Mouse (Mus musculus) MEL (cell line): ENCODE data around the gene Cmss1. TPM values are rescaled to one million over a fixed set of nuclear protein-coding genes. Genes with fewer than 3 reads are reported as not detected.

Experiments used
- DNase-seq: peaks from one replicate; pipeline ENCODE4 v3.0.0; 2011; ENCODE audit warnings: low read depth, low spot score
- H3K27ac ChIP-seq: 2 replicates; pipeline ENCODE4 v1.5.1; 2012; ENCODE audit warnings: low read depth, mild to moderate bottlenecking, control low read depth, low read length, moderate library complexity; ENCODE audit not compliant: control insufficient read depth
- H3K27me3 ChIP-seq, 2 experiments: fragments of 150-350 bp in 1 of 2; sonication (generic) in 1 of 2; 2 replicates each; pipeline ENCODE4 v1.6.1; 2012; ENCODE audit warnings: low read length in 2 of 2, mild to moderate bottlenecking in 2 of 2, improper control_type of control experiment in 1 of 2, moderate library complexity in 1 of 2; ENCODE audit not compliant: insufficient read depth in 2 of 2, control insufficient read depth in 1 of 2
- H3K36me3 ChIP-seq, 2 experiments: 2 replicates each; pipeline ENCODE4 v1.6.1; 2012 to 2014; ENCODE audit warnings: low read length in 2 of 2, improper control_type of control experiment in 1 of 2, inconsistent platforms in 1 of 2, mild to moderate bottlenecking in 1 of 2; ENCODE audit not compliant: insufficient read depth in 2 of 2, control insufficient read depth in 1 of 2
- H3K4me1 ChIP-seq, 2 experiments: fragments of 150-350 bp in 1 of 2; sonication (generic) in 1 of 2; 2 replicates each; pipeline ENCODE4 v1.6.1; 2012; ENCODE audit warnings: low read length in 2 of 2, improper control_type of control experiment in 1 of 2, mild to moderate bottlenecking in 1 of 2; ENCODE audit not compliant: insufficient read depth in 2 of 2, control insufficient read depth in 1 of 2
- H3K4me3 ChIP-seq, 2 experiments: fragments of 150-350 bp in 1 of 2; sonication (generic) in 1 of 2; 2 replicates each; pipeline ENCODE4 v1.5.1; 2012; ENCODE audit warnings: low read depth in 2 of 2, low read length in 2 of 2, mild to moderate bottlenecking in 2 of 2, moderate library complexity in 2 of 2, control low read depth in 1 of 2, improper control_type of control experiment in 1 of 2; ENCODE audit not compliant: control insufficient read depth in 1 of 2, insufficient read depth in 1 of 2
- H3K79me2 ChIP-seq: 2 replicates; pipeline ENCODE4 v1.6.1; 2012; ENCODE audit warnings: mild to moderate bottlenecking, low read length, moderate library complexity; ENCODE audit not compliant: control insufficient read depth, poor library complexity, insufficient read depth
- H3K9ac ChIP-seq: 2 replicates; pipeline ENCODE4 v1.6.1; 2012; ENCODE audit warnings: low read depth, mild to moderate bottlenecking, control low read depth, low read length, moderate library complexity; ENCODE audit not compliant: control insufficient read depth, poor library complexity, severe bottlenecking
- H3K9me3 ChIP-seq: fragments of 150-350 bp; sonication (generic); replicated peaks from 2 replicates; pipeline ENCODE4 v1.6.1; 2012; ENCODE audit warnings: mild to moderate bottlenecking, low read length, improper control_type of control experiment, moderate library complexity; ENCODE audit not compliant: insufficient read depth
- CHD1 ChIP-seq: IDR thresholded peaks from 2 replicates; pipeline ENCODE4 v1.6.1; 2012; ENCODE audit warnings: low read depth, mild to moderate bottlenecking, inconsistent platforms, low read length, improper control_type of control experiment
- CHD2 ChIP-seq: IDR thresholded peaks from 2 replicates; pipeline ENCODE4 v1.6.1; 2011; ENCODE audit warnings: low read length, improper control_type of control experiment
- CTCF ChIP-seq, 3 experiments: IDR thresholded peaks in 2 of 3; conservative IDR thresholded peaks in 1 of 3; 2 replicates each; pipeline ENCODE4 v1.5.1; 2011 to 2012; ENCODE audit warnings: low read length in 3 of 3, low read depth in 2 of 3, mild to moderate bottlenecking in 2 of 3, improper control_type of control experiment in 1 of 3, inconsistent platforms in 1 of 3, mixed read lengths in 1 of 3, moderate library complexity in 1 of 3; ENCODE audit not compliant: control insufficient read depth in 1 of 3, insufficient read depth in 1 of 3, poor library complexity in 1 of 3, severe bottlenecking in 1 of 3
- E2F4 ChIP-seq: IDR thresholded peaks from 2 replicates; pipeline ENCODE4 v1.6.1; 2011; ENCODE audit warnings: low read depth, low read length, improper control_type of control experiment, borderline replicate concordance
- ELF1 ChIP-seq: IDR thresholded peaks from 2 replicates; pipeline ENCODE4 v1.6.1; 2014; ENCODE audit warnings: low read depth, mild to moderate bottlenecking, inconsistent platforms, low read length, improper control_type of control experiment, moderate library complexity
- EP300 ChIP-seq, 2 experiments: IDR thresholded peaks; 2 replicates each; pipeline ENCODE4 v1.6.1; 2011; ENCODE audit warnings: improper control_type of control experiment in 2 of 2, low read length in 2 of 2, low read depth in 1 of 2, mild to moderate bottlenecking in 1 of 2
- ETS1 ChIP-seq: IDR thresholded peaks from 2 replicates; pipeline ENCODE4 v1.6.1; 2012; ENCODE audit warnings: low read depth, mild to moderate bottlenecking, inconsistent platforms, low read length, improper control_type of control experiment, moderate library complexity
- GABPA ChIP-seq: IDR thresholded peaks from 2 replicates; pipeline ENCODE4 v1.6.1; 2012; ENCODE audit warnings: low read depth, mild to moderate bottlenecking, inconsistent platforms, low read length, improper control_type of control experiment, moderate library complexity
- GATA1 ChIP-seq: IDR thresholded peaks from 2 replicates; pipeline ENCODE4 v1.6.1; 2011; ENCODE audit warnings: low read depth, low read length, improper control_type of control experiment
- HCFC1 ChIP-seq: IDR thresholded peaks from 2 replicates; pipeline ENCODE4 v1.6.1; 2012; ENCODE audit warnings: low read depth, mild to moderate bottlenecking, inconsistent platforms, low read length, improper control_type of control experiment, moderate library complexity
- KAT2A ChIP-seq: conservative IDR thresholded peaks from 2 replicates; pipeline ENCODE4 v1.6.1; 2012; ENCODE audit warnings: low read depth, low read length, improper control_type of control experiment, inconsistent platforms
- MAFK ChIP-seq: IDR thresholded peaks from 2 replicates; pipeline ENCODE4 v1.6.1; 2011; ENCODE audit warnings: low read depth, mild to moderate bottlenecking, low read length, improper control_type of control experiment, borderline replicate concordance
- MAX ChIP-seq: IDR thresholded peaks from 2 replicates; pipeline ENCODE4 v1.6.1; 2011; ENCODE audit warnings: low read length, improper control_type of control experiment
- MAZ ChIP-seq: IDR thresholded peaks from 2 replicates; pipeline ENCODE4 v1.6.1; 2012; ENCODE audit warnings: low read depth, mild to moderate bottlenecking, inconsistent platforms, low read length, improper control_type of control experiment
- MXI1 ChIP-seq: IDR thresholded peaks from 2 replicates; pipeline ENCODE4 v1.6.1; 2011; ENCODE audit warnings: mild to moderate bottlenecking, low read depth, low read length, improper control_type of control experiment
- MYB ChIP-seq: IDR thresholded peaks from 2 replicates; pipeline ENCODE4 v1.6.1; 2011; ENCODE audit warnings: mild to moderate bottlenecking, low read depth, low read length, improper control_type of control experiment
- MYC ChIP-seq: IDR thresholded peaks from 2 replicates; pipeline ENCODE4 v1.6.1; 2011; ENCODE audit warnings: low read depth, mild to moderate bottlenecking, low read length, improper control_type of control experiment, moderate library complexity
- NELFE ChIP-seq: IDR thresholded peaks from 2 replicates; pipeline ENCODE4 v1.6.1; 2011; ENCODE audit warnings: low read depth, low read length, improper control_type of control experiment
- NRF1 ChIP-seq: IDR thresholded peaks from 2 replicates; pipeline ENCODE4 v1.6.1; 2014; ENCODE audit warnings: low read depth, mild to moderate bottlenecking, inconsistent platforms, low read length, improper control_type of control experiment, moderate library complexity; ENCODE audit not compliant: poor library complexity, insufficient read depth, severe bottlenecking
- POLR2A ChIP-seq, 2 experiments: IDR thresholded peaks; 2 replicates each; pipeline ENCODE4 v1.6.1; 2011 to 2012; ENCODE audit warnings: low read length in 2 of 2, mild to moderate bottlenecking in 2 of 2, control low read depth in 1 of 2, improper control_type of control experiment in 1 of 2, low read depth in 1 of 2, moderate library complexity in 1 of 2; ENCODE audit not compliant: control insufficient read depth in 1 of 2, insufficient read depth in 1 of 2, poor library complexity in 1 of 2
- POLR2AphosphoS2 ChIP-seq: IDR thresholded peaks from 2 replicates; pipeline ENCODE4 v1.6.1; 2011; ENCODE audit warnings: low read length, improper control_type of control experiment
- POLR2AphosphoS5 ChIP-seq: IDR thresholded peaks from 2 replicates; pipeline ENCODE4 v1.6.1; 2012; ENCODE audit warnings: low read depth, borderline replicate concordance, mild to moderate bottlenecking, inconsistent platforms, low read length, moderate library complexity, mixed read lengths
- RAD21 ChIP-seq: IDR thresholded peaks from 2 replicates; pipeline ENCODE4 v1.6.1; 2011; ENCODE audit warnings: mild to moderate bottlenecking, low read depth, low read length, improper control_type of control experiment
- RCOR1 ChIP-seq: IDR thresholded peaks from 2 replicates; pipeline ENCODE4 v1.6.1; 2012; ENCODE audit warnings: low read depth, mild to moderate bottlenecking, inconsistent platforms, low read length, improper control_type of control experiment
- SIN3A ChIP-seq: IDR thresholded peaks from 2 replicates; pipeline ENCODE4 v1.6.1; 2012; ENCODE audit warnings: low read length, improper control_type of control experiment, inconsistent platforms
- SMC3 ChIP-seq: IDR thresholded peaks from 2 replicates; pipeline ENCODE4 v1.6.1; 2011; ENCODE audit warnings: low read depth, low read length, improper control_type of control experiment
- TAL1 ChIP-seq: IDR thresholded peaks from 2 replicates; pipeline ENCODE4 v1.6.1; 2012; ENCODE audit warnings: mild to moderate bottlenecking, inconsistent platforms, low read length, moderate library complexity, mixed read lengths
- TBP ChIP-seq: IDR thresholded peaks from 2 replicates; pipeline ENCODE4 v1.8.0; 2011; ENCODE audit warnings: low read depth, low read length, improper control_type of control experiment
- TCF12 ChIP-seq: IDR thresholded peaks from 2 replicates; pipeline ENCODE4 v1.6.1; 2014; ENCODE audit warnings: low read depth, mild to moderate bottlenecking, inconsistent platforms, low read length, improper control_type of control experiment, moderate library complexity
- UBTF ChIP-seq: IDR thresholded peaks from 2 replicates; pipeline ENCODE4 v1.6.1; 2012; ENCODE audit warnings: low read depth, mild to moderate bottlenecking, inconsistent platforms, low read length, improper control_type of control experiment, moderate library complexity, borderline replicate concordance; ENCODE audit not compliant: insufficient read depth
- USF2 ChIP-seq, 2 experiments: IDR thresholded peaks; 2 replicates each; pipeline ENCODE4 v1.6.1; 2011 to 2012; ENCODE audit warnings: improper control_type of control experiment in 2 of 2, low read length in 2 of 2, borderline replicate concordance in 1 of 2, inconsistent platforms in 1 of 2, low read depth in 1 of 2, mild to moderate bottlenecking in 1 of 2; ENCODE audit not compliant: insufficient read depth in 1 of 2
- ZC3H11A ChIP-seq: IDR thresholded peaks from 2 replicates; pipeline ENCODE4 v1.6.1; 2012; ENCODE audit warnings: low read depth, mild to moderate bottlenecking, inconsistent platforms, low read length, improper control_type of control experiment
- ZKSCAN1 ChIP-seq: IDR thresholded peaks from 2 replicates; pipeline ENCODE4 v1.6.1; 2012; ENCODE audit warnings: low read depth, mild to moderate bottlenecking, inconsistent platforms, low read length, improper control_type of control experiment, moderate library complexity
- ZMIZ1 ChIP-seq: IDR thresholded peaks from 2 replicates; pipeline ENCODE4 v1.6.1; 2012; ENCODE audit warnings: low read depth, mild to moderate bottlenecking, inconsistent platforms, low read length, improper control_type of control experiment, moderate library complexity
- ZNF384 ChIP-seq: IDR thresholded peaks from 2 replicates; pipeline ENCODE4 v1.6.1; 2012; ENCODE audit warnings: low read depth, mild to moderate bottlenecking, inconsistent platforms, low read length, improper control_type of control experiment
- polyA plus RNA-seq, 2 experiments: library from polyadenylated mRNA; stranded (reverse) in 1 of 2; unstranded in 1 of 2; fragments of >175 nt in 1 of 2; fragments of >200 nt in 1 of 2; gene quantifications; 2 replicates each; pipeline versions ENCODE4 v1.2.1 to v1.2.4; 2012; ENCODE audit warnings: low replicate concordance in 2 of 2, low read depth in 1 of 2; ENCODE audit not compliant: insufficient read length in 2 of 2, insufficient read depth in 1 of 2, missing spikeins in 1 of 2
- total RNA-seq: library from RNA; depleted of rRNA; stranded (reverse); fragments of 300-350 nt; gene quantifications from 2 replicates; pipeline ENCODE4 v1.2.3, GENCODE M21; 2012; rRNA removed

The Cmss1 gene
- 75.4 and 80.9 TPM in 2 replicates for total RNA-seq
- polyA plus RNA-seq: 10 to 100 TPM in 1 of 2 experiments, not detected in 1; 94.7 TPM

GRCm38 (mm10) chr16:57606444-57607227, at the start of gene Cmss1:
Cmss1 (minus strand) TSS chr16:57606864.
- no peaks in the 10 kb centered on the region for H3K27me3 ChIP-seq
- peak within 1 kb of the TSS; percentile 68 to 70 for H3K4me3 ChIP-seq
- H3K79me2 ChIP-seq: peaks cover 32% of the 10 kb centered on the region
- peaks cover 0 to 10% of the 10 kb centered on the region in 2 experiments; a peak in 3 of 4 replicates for H3K4me1 ChIP-seq
- peak within 1 kb of the TSS; percentile 78 for H3K9ac ChIP-seq
- peak; percentile 95 for DNase-seq
- H3K9me3 ChIP-seq: no peaks in the 10 kb centered on the region
- peaks cover 0 to 15% of the 10 kb centered on the region in 2 experiments; a peak in 2 of 4 replicates for H3K36me3 ChIP-seq
- H3K27ac ChIP-seq: peak within 1 kb of the TSS; percentile 60
- TF ChIP-seq TAL1 (no peak), EP300 (IDR thresholded peaks at IDR 0.05; ENCODE audit: low read depth in 1 of 2, low read length in 2 of 2) (no peak), POLR2AphosphoS5 (no peak), E2F4 (peak; percentile 82), ZC3H11A (peak; percentile 100), CHD1 (no peak), MAFK (no peak), ELF1 (peak; percentile 86), MXI1 (peak; percentile 99), GABPA (no peak), TCF12 (0 out of 2 replicates have a peak, but pooled peaks have one; percentile 5), ZMIZ1 (peak; percentile 79; the same call in 1 of the 2 replicates), POLR2AphosphoS2 (peak; percentile 29; the same call in 1 of the 2 replicates), POLR2A (IDR thresholded peaks at IDR 0.05; ENCODE audit: control insufficient read depth in 1 of 2, insufficient read depth in 1 of 2, low read depth in 1 of 2, low read length in 2 of 2, poor library complexity in 1 of 2) (peak; percentile 46 to 68; a peak in 2 of 4 replicates), NELFE (peak; percentile 61), MAX (peak; percentile 99), USF2 (IDR thresholded peaks at IDR 0.05; ENCODE audit: borderline replicate concordance in 1 of 2, insufficient read depth in 1 of 2, low read depth in 1 of 2, low read length in 2 of 2) (no peak), GATA1 (no peak), ZNF384 (no peak), MAZ (peak; percentile 57; the same call in 1 of the 2 replicates), UBTF (no peak), ETS1 (peak; percentile 47; the same call in 1 of the 2 replicates), SIN3A (peak; percentile 100), KAT2A (peak; percentile 86), HCFC1 (peak; percentile 95), ZKSCAN1 (no peak), MYC (peak; percentile 99), RAD21 (no peak), TBP (peak; percentile 63; the same call in 1 of the 2 replicates), CHD2 (peak; percentile 58), SMC3 (no peak), CTCF (IDR thresholded peaks at IDR 0.05 in 2 of 3, conservative IDR thresholded peaks at IDR 0.05 in 1 of 3; ENCODE audit: control insufficient read depth in 1 of 3, insufficient read depth in 1 of 3, low read depth in 2 of 3, low read length in 3 of 3, poor library complexity in 1 of 3, severe bottlenecking in 1 of 3) (no peak), RCOR1 (no peak), MYB (no peak), NRF1 (peak; percentile 48; the same call in 1 of the 2 replicates)
